Mouse (Mus musculus): ENCODE data around the gene Fam133b. TPM values are rescaled to one million over a fixed set of nuclear protein-coding genes. Genes with fewer than 3 reads are reported as not detected.
"Not testable (repeated sequence)": the region's sequence is repeated elsewhere in the genome, so short reads cannot be mapped to it uniquely, and the experiment has no call there.

The Fam133b gene
- polyA plus RNA-seq, 1 experiment = 10.3 TPM

GRCm38 (mm10) chr5:3609241-3609640 is 65.6 kb downstream of the Fam133b start:
- Histone ChIP-seq H3K27me3 (ENCODE audit: control insufficient read depth, insufficient read depth, insufficient read length) (no peaks in the 10 kb centered on the region), H3K36me3 (ENCODE audit: control insufficient read depth, insufficient read depth) (peaks cover 18% of the 10 kb centered on the region), H3K4me2 (ENCODE audit: low read depth) (no peak overlapping the region), H3K4me3 (no peak overlapping the region), H3ac (ENCODE audit: control insufficient read depth, insufficient read length) (no peak overlapping the region), H3K79me2 (ENCODE audit: control insufficient read depth, insufficient read depth) (no peaks in the 10 kb centered on the region)
- no peak for TF ChIP-seq POLR2AphosphoS2 (IDR thresholded peaks at IDR 0.05; ENCODE audit: insufficient read length, low read depth)
- no peak for TF ChIP-seq CEBPB (IDR thresholded peaks at IDR 0.05; ENCODE audit: insufficient read depth, poor library complexity, severe bottlenecking)
- TF ChIP-seq REST (IDR thresholded peaks at IDR 0.05; ENCODE audit: insufficient read depth, insufficient read length) = no peak
- TF ChIP-seq TCF3 (IDR thresholded peaks at IDR 0.05; ENCODE audit: insufficient read length, low read depth) = no peak
- no peak for TF ChIP-seq MAX (IDR thresholded peaks at IDR 0.05; ENCODE audit: low read depth)
- TF ChIP-seq E2F4 (IDR thresholded peaks at IDR 0.05; ENCODE audit: insufficient read depth) = no peak
- no peak for TF ChIP-seq POLR2A (IDR thresholded peaks at IDR 0.05; ENCODE audit: insufficient read length, low read depth)
- no peak for TF ChIP-seq MYOG (IDR thresholded peaks at IDR 0.05; ENCODE audit: control insufficient read depth in 1 of 3, insufficient read depth in 1 of 3, insufficient read length in 2 of 3, low read depth in 2 of 3)
- TF ChIP-seq USF1 (IDR thresholded peaks at IDR 0.05; ENCODE audit: low read depth) = no peak
- TF ChIP-seq SRF (IDR thresholded peaks at IDR 0.05; ENCODE audit: control insufficient read depth, insufficient read length, low read depth) = no peak
- no peak for TF ChIP-seq TCF12 (IDR thresholded peaks at IDR 0.05; ENCODE audit: insufficient read depth, poor library complexity, severe bottlenecking)
- no peak for TF ChIP-seq MYOD1 (IDR thresholded peaks at IDR 0.05; ENCODE audit: control insufficient read depth in 1 of 3, insufficient read length in 2 of 3, low read depth in 2 of 3)

- not testable (repeated sequence) for H3K79me2 ChIP-seq (ENCODE audit: control insufficient read depth, insufficient read depth); H3K27me3 ChIP-seq (ENCODE audit: control insufficient read depth, insufficient read depth, insufficient read length); H3K4me2 ChIP-seq (ENCODE audit: low read depth); H3K36me3 ChIP-seq (ENCODE audit: control insufficient read depth, insufficient read depth); H3K4me3 ChIP-seq; H3ac ChIP-seq (ENCODE audit: control insufficient read depth, insufficient read length)
Measured at GRCm38 (mm10) chr5:3611835-3612234, 68.2 kb downstream of the Fam133b start.

Other genes starting within 250 kb of the Fam133b start
- 8.9 TPM for gene Cdk6, start 202.3 kb upstream of the Fam133b start, polyA plus RNA-seq (2012; fragmentation: generic; extraction: Trizol)
- gene 1700109H08Rik, start 27.7 kb downstream of the Fam133b start, polyA plus RNA-seq (2012; fragmentation: generic; extraction: Trizol) = 0.38 TPM
- 4.2 TPM for gene Pex1, start 52.2 kb downstream of the Fam133b start, polyA plus RNA-seq (2012; fragmentation: generic; extraction: Trizol)
- 1.9 TPM for gene Rbm48, start 52.8 kb downstream of the Fam133b start, polyA plus RNA-seq (2012; fragmentation: generic; extraction: Trizol)
- not detected for gene Tmbim7, start 107.3 kb downstream of the Fam133b start, polyA plus RNA-seq (2012; fragmentation: generic; extraction: Trizol)
- 89.9 TPM for gene Gatad1, start 113.4 kb downstream of the Fam133b start, polyA plus RNA-seq (2012; fragmentation: generic; extraction: Trizol)

All from myocyte (in vitro differentiated cells).